Mouse (Mus musculus): ENCODE results near the gene Cep19. TPM values are rescaled to one million over a fixed set of nuclear protein-coding genes. Genes with fewer than 3 reads are reported as not detected.
"Not testable (repeated sequence)": the region's sequence is repeated elsewhere in the genome, so short reads cannot be mapped to it uniquely, and the experiment has no call there.

Gene Cep19
- polyA plus RNA-seq (2015; fragmentation: Nextera tagmentation; extraction: Ambion mirVana), result 26.1 and 29.3 TPM in 2 replicates

GRCm38 (mm10) chr16:32099638-32100150, at the start of gene Cep19, which contains the start of gene Pigx:
TSS of gene Cep19 (plus strand) at chr16:32099800.
TSS of gene Pigx (minus strand) at chr16:32099740.
- ATAC-seq, result peak; percentile 98
- WGBS, result 0% methylated on average over 34 of the region's 34 CpGs
- H3K27ac ChIP-seq (ENCODE audit: low read length), result peak within 1 kb of the TSS; percentile 82
- H3K4me2 ChIP-seq (ENCODE audit: low read depth, low read length), result peak within 1 kb of the TSS; percentile 87
- peaks cover 3% of the 10 kb centered on the region; the same call in 1 of the 2 replicates for H3K36me3 ChIP-seq (ENCODE audit: control insufficient read depth, insufficient read depth, low read length)
- no peaks in the 10 kb centered on the region for H3K27me3 ChIP-seq (replicated peaks; ENCODE audit: control insufficient read depth, insufficient read depth, low read length)
- no peaks in the 10 kb centered on the region for H3K9me3 ChIP-seq (ENCODE audit: control insufficient read depth, low read length)
- peak within 1 kb of the TSS; percentile 94 for H3K9ac ChIP-seq (ENCODE audit: low read depth, low read length)
- peak within 1 kb of the TSS; percentile 93 for H3K4me3 ChIP-seq (ENCODE audit: low read length)
- peaks cover 9% of the 10 kb centered on the region; the same call in 1 of the 2 replicates for H3K4me1 ChIP-seq (ENCODE audit: control insufficient read depth, insufficient read depth, low read length)

GRCm38 (mm10) chr16:32058817-32059216, 40.8 kb upstream of the Cep19 start:
- WGBS, result 61% methylated on average over 5 of the region's 5 CpGs
- H3K4me2 ChIP-seq (ENCODE audit: low read depth, low read length), result no peak overlapping the region
- peak; percentile 75 for ATAC-seq
- no peak overlapping the region for H3K9ac ChIP-seq (ENCODE audit: low read depth, low read length)
- no peak overlapping the region; the same call in 1 of the 2 replicates for H3K27ac ChIP-seq (ENCODE audit: low read length)
- no peaks in the 10 kb centered on the region for H3K27me3 ChIP-seq (replicated peaks; ENCODE audit: control insufficient read depth, insufficient read depth, low read length)
- H3K4me1 ChIP-seq (ENCODE audit: control insufficient read depth, insufficient read depth, low read length), result peaks cover 12% of the 10 kb centered on the region
- H3K4me3 ChIP-seq (ENCODE audit: low read length), result no peak overlapping the region
- H3K36me3 ChIP-seq (ENCODE audit: control insufficient read depth, insufficient read depth, low read length), result no peaks in the 10 kb centered on the region
- no peaks in the 10 kb centered on the region for H3K9me3 ChIP-seq (ENCODE audit: control insufficient read depth, low read length)

GRCm38 (mm10) chr16:32059840-32060523, 39.6 kb upstream of the Cep19 start:
- Histone ChIP-seq H3K27me3 (replicated peaks; ENCODE audit: control insufficient read depth, insufficient read depth, low read length) (no peaks in the 10 kb centered on the region), H3K9me3 (ENCODE audit: control insufficient read depth, low read length) (no peaks in the 10 kb centered on the region), H3K9ac (ENCODE audit: low read depth, low read length) (no peak overlapping the region), H3K4me2 (ENCODE audit: low read depth, low read length) (no peak overlapping the region), H3K4me3 (ENCODE audit: low read length) (no peak overlapping the region), H3K36me3 (ENCODE audit: control insufficient read depth, insufficient read depth, low read length) (no peaks in the 10 kb centered on the region), H3K27ac (ENCODE audit: low read length) (no peak overlapping the region), H3K4me1 (ENCODE audit: control insufficient read depth, insufficient read depth, low read length) (peaks cover 12% of the 10 kb centered on the region)
- ATAC-seq, result no peak
- 65% methylated on average over 6 of the region's 6 CpGs for WGBS

GRCm38 (mm10) chr16:32062226-32062625, 37.4 kb upstream of the Cep19 start:
- no peaks in the 10 kb centered on the region for H3K9me3 ChIP-seq (ENCODE audit: control insufficient read depth, low read length)
- H3K4me3 ChIP-seq (ENCODE audit: low read length), result no peak overlapping the region
- no peak overlapping the region for H3K27ac ChIP-seq (ENCODE audit: low read length)
- H3K9ac ChIP-seq (ENCODE audit: low read depth, low read length), result no peak overlapping the region
- H3K4me2 ChIP-seq (ENCODE audit: low read depth, low read length), result no peak overlapping the region
- peaks cover 18% of the 10 kb centered on the region for H3K4me1 ChIP-seq (ENCODE audit: control insufficient read depth, insufficient read depth, low read length)
- no peaks in the 10 kb centered on the region for H3K36me3 ChIP-seq (ENCODE audit: control insufficient read depth, insufficient read depth, low read length)
- H3K27me3 ChIP-seq (replicated peaks; ENCODE audit: control insufficient read depth, insufficient read depth, low read length), result no peaks in the 10 kb centered on the region
- 58% methylated on average over 2 of the region's 2 CpGs for WGBS
- ATAC-seq, result no peak

GRCm38 (mm10) chr16:32063900-32064299, 35.7 kb upstream of the Cep19 start:
- Histone ChIP-seq H3K4me1 (ENCODE audit: control insufficient read depth, insufficient read depth, low read length) (peaks cover 20% of the 10 kb centered on the region), H3K27me3 (replicated peaks; ENCODE audit: control insufficient read depth, insufficient read depth, low read length) (no peaks in the 10 kb centered on the region), H3K27ac (ENCODE audit: low read length) (no peak overlapping the region), H3K36me3 (ENCODE audit: control insufficient read depth, insufficient read depth, low read length) (no peaks in the 10 kb centered on the region), H3K4me2 (ENCODE audit: low read depth, low read length) (no peak overlapping the region), H3K9ac (ENCODE audit: low read depth, low read length) (no peak overlapping the region), H3K4me3 (ENCODE audit: low read length) (no peak overlapping the region), H3K9me3 (ENCODE audit: control insufficient read depth, low read length) (no peaks in the 10 kb centered on the region)
- WGBS, result 66% methylated on average over 7 of the region's 7 CpGs
- ATAC-seq, result no peak

- 79% methylated on average over 1 of the region's 1 CpGs for WGBS
- H3K27ac ChIP-seq (ENCODE audit: low read length), result no peak overlapping the region
These were observed 32.7 kb upstream of the Cep19 start for GRCm38 (mm10) chr16:32066899-32067298.

GRCm38 (mm10) chr16:32068389-32069300, 31.0 kb upstream of the Cep19 start:
- H3K9me3 ChIP-seq (ENCODE audit: control insufficient read depth, low read length), result no peaks in the 10 kb centered on the region
- H3K27me3 ChIP-seq (replicated peaks; ENCODE audit: control insufficient read depth, insufficient read depth, low read length), result no peaks in the 10 kb centered on the region
- H3K4me3 ChIP-seq (ENCODE audit: low read length), result no peak overlapping the region
- H3K36me3 ChIP-seq (ENCODE audit: control insufficient read depth, insufficient read depth, low read length), result no peaks in the 10 kb centered on the region
- peak; percentile 74 for ATAC-seq
- H3K4me2 ChIP-seq (ENCODE audit: low read depth, low read length), result no peak overlapping the region
- H3K27ac ChIP-seq (ENCODE audit: low read length), result peak overlapping the region; percentile 49
- H3K4me1 ChIP-seq (ENCODE audit: control insufficient read depth, insufficient read depth, low read length), result peaks cover 18% of the 10 kb centered on the region; the same call in 1 of the 2 replicates
- H3K9ac ChIP-seq (ENCODE audit: low read depth, low read length), result no peak overlapping the region
- WGBS, result 55% methylated on average over 12 of the region's 12 CpGs

More at GRCm38 (mm10) chr16:32066899-32067298, 32.7 kb upstream of the Cep19 start:
- Histone ChIP-seq H3K27me3 (replicated peaks; ENCODE audit: control insufficient read depth, insufficient read depth, low read length) (no peaks in the 10 kb centered on the region), H3K4me1 (ENCODE audit: control insufficient read depth, insufficient read depth, low read length) (peaks cover 18% of the 10 kb centered on the region), H3K4me2 (ENCODE audit: low read depth, low read length) (no peak overlapping the region), H3K9ac (ENCODE audit: low read depth, low read length) (no peak overlapping the region), H3K36me3 (ENCODE audit: control insufficient read depth, insufficient read depth, low read length) (no peaks in the 10 kb centered on the region), H3K9me3 (ENCODE audit: control insufficient read depth, low read length) (no peaks in the 10 kb centered on the region), H3K4me3 (ENCODE audit: low read length) (no peak overlapping the region)
- no peak for ATAC-seq

GRCm38 (mm10) chr16:32070070-32070469, 29.5 kb upstream of the Cep19 start:
- not testable (repeated sequence) for H3K4me3 ChIP-seq (ENCODE audit: low read length); H3K27me3 ChIP-seq (replicated peaks; ENCODE audit: control insufficient read depth, insufficient read depth, low read length); H3K9me3 ChIP-seq (ENCODE audit: control insufficient read depth, low read length); H3K4me2 ChIP-seq (ENCODE audit: low read depth, low read length); H3K27ac ChIP-seq (ENCODE audit: low read length); H3K9ac ChIP-seq (ENCODE audit: low read depth, low read length); H3K36me3 ChIP-seq (ENCODE audit: control insufficient read depth, insufficient read depth, low read length)
- ATAC-seq, result peak; percentile 72
- 53% methylated on average over 4 of the region's 4 CpGs for WGBS
- peaks cover 17% of the 10 kb centered on the region for H3K4me1 ChIP-seq (ENCODE audit: control insufficient read depth, insufficient read depth, low read length)

GRCm38 (mm10) chr16:32075762-32076161, 23.8 kb upstream of the Cep19 start:
- no peak overlapping the region for H3K9ac ChIP-seq (ENCODE audit: low read depth, low read length)
- no peak for ATAC-seq
- no peaks in the 10 kb centered on the region for H3K27me3 ChIP-seq (replicated peaks; ENCODE audit: control insufficient read depth, insufficient read depth, low read length)
- no peaks in the 10 kb centered on the region for H3K9me3 ChIP-seq (ENCODE audit: control insufficient read depth, low read length)
- no peak overlapping the region for H3K27ac ChIP-seq (ENCODE audit: low read length)
- WGBS, result 33% methylated on average over 1 of the region's 1 CpGs
- H3K4me1 ChIP-seq (ENCODE audit: control insufficient read depth, insufficient read depth, low read length), result peaks cover 17% of the 10 kb centered on the region
- no peak overlapping the region for H3K4me2 ChIP-seq (ENCODE audit: low read depth, low read length)
- H3K4me3 ChIP-seq (ENCODE audit: low read length), result no peak overlapping the region
- H3K36me3 ChIP-seq (ENCODE audit: control insufficient read depth, insufficient read depth, low read length), result no peaks in the 10 kb centered on the region
